Mouse (Mus musculus) heart, embryonic 10.5 days (tissue): Measurements from ENCODE around the gene Wdr18. TPM values are rescaled to one million over a fixed set of nuclear protein-coding genes. Genes with fewer than 3 reads are reported as not detected.
A peak's percentile ranks its signal among the peaks of the same experiment; 100 is the strongest.

Source experiments
- DNase-seq: peaks from one replicate; pipeline ENCODE4 v3.0.0-alpha.2; 2017; ENCODE audit warnings: low spot score
- H3K27ac ChIP-seq: fragments of 300-500 bp; sonication (generic); 2 replicates; pipeline ENCODE4 v1.5.1; 2016; ENCODE audit warnings: mild to moderate bottlenecking
- H3K27me3 ChIP-seq: fragments of 300-500 bp; sonication (generic); 2 replicates; pipeline ENCODE4 v1.6.1; 2016; ENCODE audit warnings: mild to moderate bottlenecking; ENCODE audit not compliant: poor library complexity, insufficient read depth, severe bottlenecking
- H3K36me3 ChIP-seq: fragments of 300-500 bp; sonication (generic); 2 replicates; pipeline ENCODE4 v1.6.1; 2016; ENCODE audit warnings: mild to moderate bottlenecking, moderate library complexity
- H3K4me1 ChIP-seq: fragments of 300-500 bp; sonication (generic); 2 replicates; pipeline ENCODE4 v1.6.1; 2016; ENCODE audit warnings: mild to moderate bottlenecking
- H3K4me3 ChIP-seq: fragments of 300-500 bp; sonication (generic); 2 replicates; pipeline ENCODE4 v1.5.1; 2016; ENCODE audit warnings: mild to moderate bottlenecking, moderate library complexity
- H3K9me3 ChIP-seq: fragments of 300-500 bp; sonication (generic); 2 replicates; pipeline ENCODE4 v1.6.1; 2016; ENCODE audit warnings: mild to moderate bottlenecking, moderate library complexity
- WGBS: fragments of 180-500 bp; shearing (Covaris S2); methylation state at CpG from one replicate; pipeline ENCODE4 v1.1.7; 2016; 5-methylcytosine and 5-hydroxymethylcytosine counted together
- polyA plus RNA-seq: library from polyadenylated mRNA; unstranded; fragments of >200 nt; fragmentation: Nextera tagmentation; extraction: Ambion mirVana; gene quantifications from 2 replicates; pipeline ENCODE4 v1.2.1, GENCODE M21; 2016

Wdr18 gene
- polyA plus RNA-seq: 127 and 155 TPM in 2 replicates

DNA sequence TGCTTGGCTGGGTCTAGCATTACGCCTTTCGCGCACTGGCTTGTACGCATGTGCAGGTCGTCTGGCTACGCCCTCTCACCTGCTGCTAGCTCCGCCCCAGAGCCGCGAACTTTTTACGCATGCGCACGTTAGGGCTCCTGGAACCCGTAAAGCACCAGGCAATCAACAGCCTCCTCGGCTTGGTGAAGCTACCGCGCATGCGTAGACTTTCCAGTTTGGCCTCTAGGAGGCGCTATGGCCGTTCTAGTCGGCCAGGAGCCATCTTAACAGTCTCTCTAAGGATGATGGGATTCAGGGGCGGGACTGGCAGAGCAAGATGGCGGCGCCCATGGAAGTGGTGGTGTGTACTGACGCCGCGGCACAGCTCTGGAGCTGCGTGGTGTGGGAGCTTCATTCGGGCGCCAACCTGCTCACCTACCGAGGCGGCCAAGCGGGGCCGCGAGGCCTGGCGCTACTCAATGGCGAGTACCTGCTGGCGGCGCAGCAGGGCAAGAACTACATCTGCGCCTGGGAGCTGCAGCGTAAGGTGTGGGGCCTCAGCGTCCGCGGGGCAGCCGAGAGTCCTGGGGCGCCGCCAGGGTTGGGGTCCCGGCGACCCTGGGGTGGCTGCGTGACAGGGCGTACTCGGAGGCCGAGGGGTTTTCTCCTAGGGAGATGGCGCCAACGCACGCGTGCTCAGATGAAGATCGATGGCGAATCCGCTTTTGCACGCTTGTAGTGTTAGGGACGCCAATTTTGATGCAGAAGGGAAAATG lies at the start of gene Wdr18:
Gene Wdr18, plus strand, starts transcription at position 306 of the 755 bp plus-strand sequence.
- H3K27ac ChIP-seq: peak within 1 kb of the TSS; percentile 91
- H3K36me3 ChIP-seq: peaks cover 38% of the 10 kb centered on the region
- DNase-seq: peak; percentile 100
- H3K4me3 ChIP-seq: peak within 1 kb of the TSS; percentile 96
- WGBS: under 1% methylated on average over 61 of the region's 61 CpGs
- H3K4me1 ChIP-seq: peaks cover 36% of the 10 kb centered on the region
- H3K9me3 ChIP-seq: no peaks in the 10 kb centered on the region
- H3K27me3 ChIP-seq: no peaks in the 10 kb centered on the region

DNA sequence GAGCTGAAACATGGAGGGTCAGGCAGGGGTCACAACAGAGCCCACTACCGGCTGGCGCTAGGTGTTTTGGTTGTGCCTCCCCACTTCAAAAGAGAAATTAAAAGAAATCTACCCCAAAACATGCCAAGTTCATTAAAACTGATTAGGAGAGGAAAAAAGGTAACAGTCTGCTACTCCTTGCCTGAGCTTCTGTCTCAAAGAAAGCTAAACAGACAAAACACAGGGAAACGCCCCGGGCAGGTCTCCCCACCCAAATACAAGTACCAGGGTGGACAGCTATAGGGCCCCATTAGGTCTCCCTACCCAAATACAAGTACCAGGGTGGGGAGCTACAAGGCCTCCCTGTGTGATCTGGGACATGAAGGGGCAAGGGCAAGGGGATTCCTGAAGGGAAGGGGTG lies 49.4 kb upstream of the Wdr18 start, which contains the start of gene Gm26602:
Gene Gm26602, plus strand, starts transcription at position 301 of the 400 bp plus-strand sequence.
- 94% methylated on average over 4 of the region's 4 CpGs for WGBS
- no peak for DNase-seq
- H3K27me3 ChIP-seq: no peaks in the 10 kb centered on the region
- H3K4me3 ChIP-seq: 0 out of 2 replicates have a peak within 1 kb of the TSS, but pooled peaks have one; percentile 86
- no peaks in the 10 kb centered on the region for H3K9me3 ChIP-seq
- H3K4me1 ChIP-seq: peaks cover 50% of the 10 kb centered on the region
- H3K27ac ChIP-seq: no peak within 1 kb of the TSS
- peaks cover 50% of the 10 kb centered on the region for H3K36me3 ChIP-seq

DNA sequence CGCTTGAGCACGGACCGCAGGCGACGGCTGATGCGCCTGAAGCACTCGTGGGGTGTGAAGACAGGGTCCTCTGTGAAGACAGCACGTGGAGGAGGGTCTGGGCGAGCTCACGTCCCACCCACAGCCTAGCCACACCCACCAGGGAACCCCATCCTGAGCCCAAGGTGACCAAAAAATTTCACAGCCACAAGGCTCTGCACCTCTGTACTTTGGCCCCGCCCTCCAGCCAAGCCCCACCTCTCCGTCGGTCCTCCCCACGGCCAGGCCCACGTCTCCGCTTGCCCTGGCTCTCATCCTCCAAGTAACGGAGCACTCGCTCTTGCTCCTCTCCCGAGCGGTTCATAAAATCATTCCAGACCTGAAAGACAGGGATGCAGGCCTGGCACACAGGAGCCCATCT lies 47.5 kb upstream of the Wdr18 start:
- WGBS: 57% methylated on average over 20 of the region's 20 CpGs
- Histone ChIP-seq H3K36me3 (peaks cover 32% of the 10 kb centered on the region), H3K9me3 (no peaks in the 10 kb centered on the region), H3K4me3 (no peak overlapping the region), H3K27me3 (peaks cover 2% of the 10 kb centered on the region), H3K4me1 (peaks cover 61% of the 10 kb centered on the region), H3K27ac (no peak overlapping the region)
- no peak for DNase-seq

DNA sequence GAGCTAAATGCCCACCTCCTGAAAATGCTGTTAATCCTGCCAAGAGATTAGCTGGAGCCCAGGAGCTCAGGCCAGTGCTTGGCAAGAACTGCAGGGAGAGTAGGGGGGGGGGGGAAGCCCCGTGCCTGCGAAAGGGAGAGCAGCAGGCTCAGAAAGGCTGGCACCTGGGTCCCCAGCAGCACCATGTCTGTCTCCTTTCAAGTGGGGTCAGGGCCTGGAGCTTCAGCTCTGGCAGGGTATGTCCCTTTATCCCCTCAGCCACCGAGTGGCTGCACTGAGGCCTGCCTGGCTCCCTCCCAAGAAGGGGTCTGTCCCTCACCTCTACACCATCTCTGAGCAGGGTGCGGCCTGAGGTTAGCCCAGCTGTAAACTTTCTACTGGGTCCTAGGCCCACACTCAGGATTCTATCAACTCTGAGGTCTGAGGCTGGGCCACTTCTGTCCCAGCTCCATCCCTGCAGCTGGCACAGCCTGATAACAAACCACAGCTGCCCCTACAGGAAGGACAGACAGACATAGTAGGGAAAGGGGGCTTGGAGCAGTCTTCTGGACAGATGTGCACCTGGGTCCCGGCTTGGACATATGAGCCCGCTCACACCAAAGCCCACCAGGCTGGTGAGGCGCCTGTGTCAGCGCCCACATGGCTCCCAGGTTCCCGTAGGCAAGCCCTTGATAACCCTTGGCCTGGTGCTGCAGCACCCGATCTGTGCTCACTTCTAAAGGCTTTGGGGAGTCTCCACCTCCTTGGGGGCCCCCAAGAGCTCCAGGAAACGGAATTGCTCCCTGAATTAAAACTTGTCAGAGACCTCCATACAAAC lies 45.6 kb upstream of the Wdr18 start:
- no peaks in the 10 kb centered on the region for H3K9me3 ChIP-seq
- H3K36me3 ChIP-seq: peaks cover 32% of the 10 kb centered on the region
- no peak for DNase-seq
- H3K27me3 ChIP-seq: peaks cover 21% of the 10 kb centered on the region
- H3K4me1 ChIP-seq: peaks cover 66% of the 10 kb centered on the region
- H3K27ac ChIP-seq: no peak overlapping the region
- 0 out of 2 replicates have a peak overlapping the region, but pooled peaks have one; percentile 9 for H3K4me3 ChIP-seq
- WGBS: 65% methylated on average over 11 of the region's 11 CpGs

DNA sequence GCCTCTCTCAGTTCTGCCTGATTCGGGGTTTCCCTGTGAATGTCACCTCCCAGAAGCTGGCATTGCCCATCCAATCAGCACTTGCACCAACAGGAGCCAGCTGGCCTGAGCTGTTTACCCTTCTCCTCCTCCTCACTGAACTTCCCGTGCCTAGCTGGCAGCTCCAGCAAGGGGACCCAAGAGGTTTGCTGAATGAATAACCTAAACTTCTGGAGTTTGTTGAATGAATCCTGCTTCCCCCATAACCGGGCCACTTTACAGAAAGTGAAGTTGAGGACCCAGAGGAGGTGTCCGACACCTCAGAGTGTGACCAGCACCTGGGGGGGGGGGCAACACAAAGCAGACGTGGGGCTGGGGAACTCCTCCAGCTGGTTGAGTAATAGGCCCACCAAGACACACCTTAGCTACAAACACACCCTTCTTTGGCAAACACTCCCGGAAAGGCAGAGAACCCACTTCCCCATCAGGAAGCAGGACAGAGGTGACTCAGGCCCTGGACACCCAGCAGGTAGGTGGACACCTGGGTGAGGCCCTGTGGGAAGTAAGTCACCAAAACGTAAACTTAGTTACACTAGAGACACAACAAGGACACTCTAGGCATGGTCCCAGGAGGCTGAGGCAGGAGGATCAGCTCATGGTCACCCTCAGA lies 44.9 kb upstream of the Wdr18 start:
- no peak for DNase-seq
- peaks cover 66% of the 10 kb centered on the region for H3K4me1 ChIP-seq
- WGBS: 71% methylated on average over 7 of the region's 7 CpGs
- H3K27me3 ChIP-seq: peaks cover 28% of the 10 kb centered on the region
- H3K36me3 ChIP-seq: peaks cover 32% of the 10 kb centered on the region
- H3K9me3 ChIP-seq: no peaks in the 10 kb centered on the region
- H3K27ac ChIP-seq: no peak overlapping the region
- no peak overlapping the region for H3K4me3 ChIP-seq

DNA sequence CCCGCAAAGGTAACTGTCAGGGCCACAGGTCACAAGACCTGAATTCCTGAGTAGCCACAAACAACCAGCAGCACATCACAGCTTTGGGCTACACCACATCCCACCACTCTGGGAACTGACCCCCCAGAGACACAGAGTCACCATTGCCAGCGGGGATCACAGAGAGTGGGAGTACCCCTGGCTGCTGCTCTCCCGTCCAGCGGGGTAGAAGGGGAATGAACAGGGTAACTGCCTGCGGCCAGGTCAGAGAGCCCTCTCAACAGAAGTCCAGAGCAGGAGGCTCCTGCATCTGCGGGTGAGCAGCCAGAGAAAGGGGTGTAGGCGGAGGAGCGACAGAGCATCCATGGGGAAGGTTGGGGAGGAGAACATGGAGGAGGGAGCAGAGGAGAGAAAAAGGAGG lies 43.9 kb upstream of the Wdr18 start:
- DNase-seq: no peak
- H3K36me3 ChIP-seq: peaks cover 24% of the 10 kb centered on the region
- peaks cover 38% of the 10 kb centered on the region for H3K27me3 ChIP-seq
- H3K9me3 ChIP-seq: no peaks in the 10 kb centered on the region
- H3K27ac ChIP-seq: peak overlapping the region; percentile 95
- 8% methylated on average over 8 of the region's 8 CpGs for WGBS
- H3K4me1 ChIP-seq: peaks cover 76% of the 10 kb centered on the region
- peak overlapping the region; percentile 88 for H3K4me3 ChIP-seq

DNA sequence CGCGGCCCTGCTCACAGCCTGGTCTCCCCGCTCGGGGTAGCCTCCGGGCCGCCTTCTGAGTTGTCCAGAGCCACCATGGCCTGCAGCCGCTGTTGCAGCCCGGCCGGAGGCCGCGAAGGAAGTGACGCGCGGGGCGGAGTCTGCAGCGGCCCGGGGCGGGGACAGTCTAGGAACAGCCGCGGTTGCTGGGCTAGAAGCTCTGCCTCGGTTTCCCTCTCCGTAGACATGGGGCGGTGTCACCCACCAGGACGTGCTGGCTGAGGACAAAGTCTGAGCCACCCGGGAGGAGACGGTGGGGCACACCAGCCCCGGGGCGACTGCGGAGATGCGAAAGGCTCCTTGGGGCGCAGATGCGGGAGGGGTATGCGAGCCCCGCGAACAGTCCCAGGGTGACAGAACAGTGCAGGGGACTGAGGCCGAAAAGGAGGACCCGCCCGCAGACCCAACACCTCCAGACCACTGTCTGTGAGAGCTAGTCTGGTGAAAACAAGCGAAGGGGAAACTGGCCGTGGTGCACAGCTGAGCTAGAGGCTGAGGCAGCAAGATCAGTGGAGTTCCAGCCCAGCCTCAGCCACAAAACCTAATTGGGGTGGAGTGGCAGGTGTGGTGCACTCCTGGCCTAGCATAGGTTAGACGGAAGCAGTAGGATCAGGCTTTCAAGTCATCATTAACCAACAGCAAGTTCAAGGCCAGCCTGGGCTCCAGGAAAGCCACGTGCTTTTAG lies 43.0 kb upstream of the Wdr18 start, which contains the start of gene Kiss1r:
Gene Kiss1r, plus strand, starts transcription at position 164 of the 724 bp plus-strand sequence.
- Histone ChIP-seq H3K27ac (peak within 1 kb of the TSS; percentile 95), H3K9me3 (no peaks in the 10 kb centered on the region), H3K4me3 (peak within 1 kb of the TSS; percentile 88), H3K4me1 (peaks cover 84% of the 10 kb centered on the region), H3K36me3 (peaks cover 15% of the 10 kb centered on the region), H3K27me3 (peaks cover 47% of the 10 kb centered on the region)
- WGBS: 3% methylated on average over 42 of the region's 42 CpGs
- peak; percentile 95 for DNase-seq

DNA sequence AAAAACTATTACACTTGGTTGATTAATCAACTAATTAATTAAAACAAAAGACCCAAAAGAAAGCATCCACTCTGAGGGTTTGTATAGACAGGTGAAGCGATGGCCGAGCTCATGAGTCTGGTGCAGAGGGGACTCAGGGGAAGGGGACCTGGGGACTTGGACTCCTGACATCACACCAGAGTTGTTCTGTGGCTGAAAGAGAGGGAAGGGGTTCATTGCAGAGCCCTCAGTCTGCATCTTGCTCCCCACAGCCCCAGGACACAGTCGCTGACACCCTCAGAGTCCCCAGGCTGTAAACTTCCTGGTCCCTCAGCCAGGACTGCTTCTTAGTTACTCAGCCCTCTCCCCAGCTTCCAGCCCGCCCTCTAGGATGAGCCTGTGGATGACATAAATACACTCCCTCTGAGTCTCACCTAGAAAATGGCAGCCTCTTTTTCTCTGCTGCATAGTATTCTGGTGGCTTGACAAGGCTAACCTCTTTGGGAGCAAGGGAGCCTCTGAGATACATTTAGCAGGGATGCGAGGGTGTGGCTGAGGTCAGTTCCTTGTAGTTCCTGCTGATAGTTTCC lies 42.3 kb upstream of the Wdr18 start:
- WGBS: 62% methylated on average over 5 of the region's 5 CpGs
- peak overlapping the region; percentile 95; the same call in 1 of the 2 replicates for H3K27ac ChIP-seq
- DNase-seq: no peak
- peaks cover 54% of the 10 kb centered on the region for H3K27me3 ChIP-seq
- peak overlapping the region; percentile 88 for H3K4me3 ChIP-seq
- H3K4me1 ChIP-seq: peaks cover 79% of the 10 kb centered on the region
- no peaks in the 10 kb centered on the region for H3K9me3 ChIP-seq
- H3K36me3 ChIP-seq: peaks cover 9% of the 10 kb centered on the region

DNA sequence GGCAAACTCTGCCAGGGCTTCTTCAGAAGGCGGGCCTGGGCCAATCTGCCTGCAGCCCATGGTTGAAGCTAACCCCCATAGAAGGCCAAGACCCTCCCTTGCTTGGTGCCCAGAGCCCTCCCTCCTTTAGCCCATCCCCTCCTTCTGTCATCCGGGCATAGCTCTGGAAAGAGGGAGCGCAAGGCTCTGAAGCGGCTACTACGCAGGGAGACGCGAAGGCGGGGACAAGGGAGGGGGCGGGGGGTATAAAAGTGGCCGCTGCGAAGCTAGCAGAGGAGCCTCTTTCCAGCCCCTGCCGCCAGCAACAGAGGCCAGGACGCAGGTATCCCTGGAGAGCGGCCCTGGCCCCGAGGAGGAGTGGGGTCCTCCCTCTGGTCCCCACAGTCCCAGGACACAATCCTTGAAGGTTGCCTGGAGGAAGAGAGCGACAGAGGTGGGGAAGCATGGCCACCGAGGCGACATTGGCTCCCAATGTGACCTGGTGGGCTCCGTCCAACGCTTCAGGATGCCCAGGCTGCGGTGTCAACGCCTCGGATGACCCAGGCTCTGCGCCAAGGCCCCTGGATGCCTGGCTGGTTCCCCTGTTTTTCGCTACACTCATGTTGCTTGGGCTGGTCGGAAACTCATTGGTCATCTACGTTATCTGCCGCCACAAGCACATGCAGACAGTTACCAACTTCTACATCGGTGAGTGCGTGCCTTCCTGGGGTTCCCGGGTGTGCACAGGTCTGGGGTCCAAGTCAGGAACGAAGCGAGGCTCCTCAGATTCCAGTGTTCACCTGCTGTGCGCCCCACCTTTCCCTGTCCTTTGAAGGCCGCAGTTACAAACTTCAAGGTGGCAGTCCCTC lies 41.5 kb upstream of the Wdr18 start:
- no peaks in the 10 kb centered on the region for H3K9me3 ChIP-seq
- H3K36me3 ChIP-seq: 0 out of 2 replicates have a peak, but pooled peaks cover 2% of the 10 kb centered on the region
- peaks cover 62% of the 10 kb centered on the region for H3K27me3 ChIP-seq
- H3K4me1 ChIP-seq: peaks cover 78% of the 10 kb centered on the region
- 6% methylated on average over 35 of the region's 35 CpGs for WGBS
- H3K27ac ChIP-seq: peak overlapping the region; percentile 59
- H3K4me3 ChIP-seq: peak overlapping the region; percentile 88
- DNase-seq: no peak

DNA sequence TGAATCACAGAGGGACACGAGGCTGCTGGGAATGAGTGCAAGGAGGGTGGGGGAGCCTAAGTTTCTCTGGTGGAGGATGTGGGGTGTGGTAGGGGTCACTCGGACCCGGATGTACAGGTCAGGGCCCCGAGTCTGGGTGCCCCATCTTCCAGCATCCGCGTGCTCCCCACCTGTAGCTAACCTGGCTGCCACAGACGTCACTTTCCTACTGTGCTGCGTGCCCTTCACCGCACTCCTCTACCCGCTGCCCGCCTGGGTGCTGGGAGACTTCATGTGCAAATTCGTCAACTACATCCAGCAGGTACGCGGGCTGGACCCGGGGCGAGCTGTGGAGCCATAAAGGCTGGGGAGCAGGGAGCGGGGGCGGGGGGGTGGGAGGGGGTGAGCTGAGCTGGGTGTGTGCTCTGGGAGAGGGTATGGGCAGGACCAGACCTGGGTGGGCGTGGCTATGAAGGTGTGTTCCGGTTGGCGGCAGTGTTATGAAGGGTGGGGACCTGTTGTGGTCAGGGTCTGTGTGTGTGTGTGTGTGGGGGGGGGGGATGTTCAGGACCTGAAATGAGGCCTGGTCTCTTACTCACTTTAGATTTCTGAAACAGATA lies 40.6 kb upstream of the Wdr18 start:
- H3K9me3 ChIP-seq: no peaks in the 10 kb centered on the region
- peaks cover 70% of the 10 kb centered on the region for H3K27me3 ChIP-seq
- peak overlapping the region; percentile 88 for H3K4me3 ChIP-seq
- H3K4me1 ChIP-seq: peaks cover 69% of the 10 kb centered on the region
- H3K36me3 ChIP-seq: no peaks in the 10 kb centered on the region
- no peak overlapping the region for H3K27ac ChIP-seq
- DNase-seq: no peak
- 3% methylated on average over 21 of the region's 21 CpGs for WGBS
